9 mouse cellular contexts compared by ENCODE assay signal in the genomic region with DNA sequence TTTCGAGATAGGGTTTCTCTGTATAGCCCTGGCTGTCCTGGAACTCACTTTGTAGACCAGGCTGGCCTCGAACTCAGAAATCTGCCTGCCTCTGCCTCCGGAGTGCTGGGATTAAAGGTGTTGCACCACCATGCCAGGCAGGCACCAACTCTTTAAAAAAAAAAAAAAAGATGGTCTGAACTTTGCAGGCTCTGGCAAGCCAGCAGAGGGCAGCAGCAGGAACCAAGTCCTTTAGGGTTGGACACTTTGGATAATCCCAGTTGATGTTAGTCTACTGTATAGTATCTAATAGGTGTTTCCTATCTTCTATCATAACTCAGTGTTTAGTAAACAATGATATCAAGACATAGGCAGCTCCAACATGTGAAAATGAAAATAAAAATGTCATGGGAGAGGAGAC. TPM values are rescaled to one million over a fixed set of nuclear protein-coding genes. Genes with fewer than 3 reads are reported as not detected.
DNase-seq lines count a peak whose midpoint lies in the region; ATAC-seq lines count a peak whose summit lies in the region.
"Had no signal": no experiment of that assay in that cellular context is flagged by ENCODE, and none has a peak within 500 bp of the region (broad histone marks: within the 10 kb centered on the region; RNA-seq: fewer than 3 reads in every experiment).

No protein-coding gene starts in this region.

- H3K36me3 ChIP-seq in midbrain, embryonic 16.5 days (ENCODE audit: control insufficient read depth, insufficient read depth, low read length) = no peaks in the 10 kb centered on the region
- H3K36me3 ChIP-seq: limb, embryonic 15.5 days had no signal

- ATAC-seq in midbrain, embryonic 16.5 days = no peak

- 59% methylated on average over 2 of the region's 3 CpGs for WGBS in midbrain, embryonic 16.5 days

- H3K27me3 ChIP-seq in midbrain, embryonic 16.5 days (ENCODE audit: control insufficient read depth, insufficient read depth, low read depth, low read length) = no peaks in the 10 kb centered on the region
- H3K27me3 ChIP-seq: limb, embryonic 15.5 days had no signal

- H3K4me3 ChIP-seq in midbrain, embryonic 16.5 days (ENCODE audit: low read depth, low read length) = no peak overlapping the region
- H3K4me3 ChIP-seq: erythroblast, embryonic 14.5 days; limb, embryonic 15.5 days had no signal

- H3K9me3 ChIP-seq in midbrain, embryonic 16.5 days (replicated peaks; ENCODE audit: control insufficient read depth, low read length, poor library complexity, severe bottlenecking) = no peaks in the 10 kb centered on the region
- H3K9me3 ChIP-seq: limb, embryonic 15.5 days had no signal

- H3K27ac ChIP-seq in midbrain, embryonic 16.5 days (ENCODE audit: low read length) = no peak overlapping the region
- H3K27ac ChIP-seq: limb, embryonic 15.5 days had no signal

- H3K9ac ChIP-seq in midbrain, embryonic 16.5 days (ENCODE audit: low read depth, low read length) = no peak overlapping the region
- H3K9ac ChIP-seq: limb, embryonic 15.5 days had no signal

- DNase-seq in ovary, adult 18-20 months (ENCODE audit: low spot score) = peak; percentile 13
- DNase-seq in ovary, postnatal 10 days (ENCODE audit: low spot score) = no peak
- DNase-seq in ZHBTc4 (ENCODE audit: low read depth, low spot score) = peak; percentile 39
- DNase-seq in cerebellum, adult 9-10 months = peak; percentile 16
- DNase-seq in kidney, postnatal 10 days = peak; percentile 74
- peak; percentile 11 for DNase-seq in skeletal muscle tissue, adult 2 months (ENCODE audit: low read depth, low spot score)

- H3K4me1 ChIP-seq in midbrain, embryonic 16.5 days (ENCODE audit: control insufficient read depth, insufficient read depth, low read length) = no peaks in the 10 kb centered on the region
- H3K4me1 ChIP-seq: limb, embryonic 15.5 days had no signal

- no peak overlapping the region for H3K4me2 ChIP-seq in midbrain, embryonic 16.5 days (ENCODE audit: low read length)
- H3K4me2 ChIP-seq: limb, embryonic 15.5 days had no signal

RNA-seq across cellular contexts. Expression of gene Keg1, which starts 26.7 kb away (rescaled TPM):
- polyA plus RNA-seq in midbrain, embryonic 16.5 days (2015; fragmentation: Nextera tagmentation; extraction: Ambion mirVana) = not detected in 2 replicates
- polyA plus RNA-seq: erythroblast, embryonic 14.5 days; limb, embryonic 15.5 days had no signal

RNA-seq across cellular contexts. Expression of gene Cntf, which starts 43.1 kb away (rescaled TPM):
- 1.4 and 2.0 TPM in 2 replicates for polyA plus RNA-seq in midbrain, embryonic 16.5 days (2015; fragmentation: Nextera tagmentation; extraction: Ambion mirVana)

RNA-seq across cellular contexts. Expression of gene Olfr1443, which starts 44.4 kb away (rescaled TPM):
- polyA plus RNA-seq in midbrain, embryonic 16.5 days (2015; fragmentation: Nextera tagmentation; extraction: Ambion mirVana) = not detected in 2 replicates
- polyA plus RNA-seq: erythroblast, embryonic 14.5 days; limb, embryonic 15.5 days had no signal

RNA-seq across cellular contexts. Expression of gene Olfr1442, which starts 52.1 kb away (rescaled TPM):
- polyA plus RNA-seq in midbrain, embryonic 16.5 days (2015; fragmentation: Nextera tagmentation; extraction: Ambion mirVana) = not detected in 2 replicates
- polyA plus RNA-seq: erythroblast, embryonic 14.5 days; limb, embryonic 15.5 days had no signal
